Mouse (Mus musculus): ENCODE data around the gene Hsf2bp. TPM values are rescaled to one million over a fixed set of nuclear protein-coding genes. Genes with fewer than 3 reads are reported as not detected.
A peak's percentile ranks its signal among the peaks of the same experiment; 100 is the strongest.

Gene Hsf2bp
- total RNA-seq, 4 experiments from 2014 or later, result 0.94 to 1.9 (median 1.1) TPM

DNA sequence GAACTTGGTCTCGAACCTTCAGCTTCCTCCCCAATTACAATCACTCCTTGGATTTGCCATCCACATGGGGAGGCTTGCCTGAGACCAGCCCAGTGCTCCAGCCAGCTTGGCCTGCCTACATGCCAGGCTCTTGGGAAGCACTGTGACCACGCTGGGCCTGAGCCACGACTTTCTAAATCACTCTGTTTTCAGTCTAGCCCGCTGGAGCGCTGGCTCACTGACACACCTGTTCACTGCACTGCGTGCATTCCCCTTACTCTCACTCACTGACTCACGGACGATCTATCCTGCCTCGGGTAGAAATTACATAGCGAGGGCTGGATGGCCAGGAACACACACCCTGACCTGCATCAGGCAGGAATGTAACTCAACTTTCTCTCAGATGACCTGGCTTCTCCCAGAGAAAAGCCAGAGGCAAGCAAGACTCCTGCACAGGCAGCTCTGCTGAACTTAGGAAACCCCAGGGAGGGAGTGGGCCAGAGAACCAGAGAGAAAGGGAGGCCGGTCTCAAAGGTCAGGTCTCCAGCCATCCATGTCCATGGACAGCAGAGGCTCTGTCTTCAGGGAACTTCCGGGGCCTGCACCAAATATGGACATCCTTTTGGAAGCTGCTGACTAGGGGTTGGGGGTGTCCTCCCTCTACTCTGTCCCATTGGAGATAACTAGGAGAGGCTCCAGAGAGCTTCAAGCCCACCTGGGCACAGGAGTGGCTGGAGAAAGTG lies 97.4 kb downstream of the Hsf2bp start:
- no peak for DNase-seq (ENCODE audit: low spot score in 2 of 2)

DNA sequence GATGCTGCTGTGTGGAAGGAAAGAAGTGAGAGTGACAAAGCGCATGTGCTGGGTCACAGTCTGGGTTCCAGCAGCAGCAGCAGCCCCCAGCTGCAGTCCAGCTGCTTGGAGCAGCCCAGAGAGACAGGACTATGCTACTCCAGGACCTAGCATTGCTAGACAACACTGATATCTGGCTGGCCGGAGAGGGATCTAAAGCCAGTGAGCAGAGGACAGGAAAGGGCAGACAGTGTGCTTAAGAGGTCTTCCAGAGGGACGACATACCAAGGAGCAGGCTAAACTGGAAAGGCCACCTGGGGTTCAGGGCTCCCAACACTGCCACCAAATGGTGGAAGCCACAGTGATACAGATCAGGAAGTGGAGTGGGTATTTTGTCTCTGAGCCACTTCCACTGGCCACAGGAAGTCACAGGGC lies 99.0 kb downstream of the Hsf2bp start:
- DNase-seq (ENCODE audit: low spot score in 2 of 2), result no peak

DNA sequence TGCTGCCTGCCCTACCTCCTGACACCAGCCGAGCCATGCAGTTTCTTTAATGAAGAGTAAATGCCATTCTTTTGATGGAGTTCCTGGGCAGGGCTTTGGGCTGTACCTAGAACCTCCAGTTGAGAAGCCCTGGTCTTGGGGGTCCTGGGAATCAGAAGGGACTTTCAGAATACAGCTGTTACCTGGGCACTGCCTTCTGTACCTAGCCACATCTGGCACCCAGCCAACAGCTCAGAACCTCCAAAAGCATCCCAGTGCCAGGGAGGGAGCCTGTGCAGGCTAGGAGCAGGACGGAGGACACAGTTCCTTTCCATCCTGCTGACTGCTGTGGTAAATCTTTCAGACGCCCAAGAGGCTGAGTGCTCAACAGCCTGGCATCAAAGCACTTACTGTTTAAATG lies 100.3 kb downstream of the Hsf2bp start:
- DNase-seq (ENCODE audit: low spot score in 2 of 2), result no peak

DNA sequence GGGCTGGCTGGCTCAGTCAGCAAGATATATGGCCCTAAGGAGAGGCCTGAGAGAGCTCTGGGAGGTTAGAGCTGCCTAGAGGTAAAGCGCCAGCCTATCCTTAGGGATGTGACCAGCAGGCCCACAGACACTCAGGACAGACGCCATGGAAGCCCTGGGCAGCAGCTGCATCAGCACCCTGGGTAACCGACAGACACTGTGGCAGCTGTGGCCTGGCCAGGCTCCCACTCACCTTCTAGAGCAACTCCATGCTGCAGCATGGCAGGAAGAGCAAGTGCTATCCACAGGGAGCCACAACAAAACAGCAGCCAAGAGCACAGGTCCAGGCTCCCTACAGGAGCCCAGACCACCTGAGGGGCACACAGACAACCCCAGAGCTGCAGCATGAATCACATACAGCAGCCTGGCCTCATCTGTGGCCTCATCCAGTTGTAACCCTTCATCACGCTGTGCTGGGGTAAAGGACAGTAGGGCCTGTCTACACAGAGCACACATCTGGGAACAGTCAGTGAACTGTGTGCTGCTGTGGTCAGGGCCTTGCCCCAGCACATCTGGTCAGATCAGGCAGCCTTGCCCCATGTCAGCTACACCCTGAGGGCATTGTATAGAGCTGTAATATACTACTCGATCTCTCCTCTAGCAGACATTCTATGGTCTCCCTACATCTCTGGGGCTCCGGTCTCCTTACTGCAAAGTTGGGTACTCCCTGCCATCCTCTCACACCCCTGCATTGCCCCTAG lies 100.9 kb downstream of the Hsf2bp start:
- no peak for DNase-seq (ENCODE audit: low spot score in 2 of 2)

DNA sequence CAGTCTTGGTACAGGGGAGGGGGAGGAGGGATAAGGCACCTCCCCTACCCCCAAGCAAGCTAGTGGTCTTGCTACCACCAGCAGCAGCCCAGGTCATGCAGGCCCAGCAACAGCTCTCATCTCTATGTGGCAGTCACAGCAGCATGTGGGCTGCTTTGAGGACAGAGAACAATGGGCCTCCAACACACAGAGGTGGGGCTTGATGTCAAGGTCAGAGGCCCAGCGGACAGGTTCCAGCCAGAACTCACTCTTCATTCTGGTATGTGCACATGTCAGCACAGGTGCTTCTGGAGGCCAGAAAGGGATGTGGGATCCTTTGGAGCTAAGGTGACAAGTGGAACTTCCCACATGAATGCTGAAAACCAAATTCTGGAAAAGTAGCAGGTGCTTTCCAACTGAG lies 102.2 kb downstream of the Hsf2bp start:
- DNase-seq (ENCODE audit: low spot score in 2 of 2), result no peak

DNA sequence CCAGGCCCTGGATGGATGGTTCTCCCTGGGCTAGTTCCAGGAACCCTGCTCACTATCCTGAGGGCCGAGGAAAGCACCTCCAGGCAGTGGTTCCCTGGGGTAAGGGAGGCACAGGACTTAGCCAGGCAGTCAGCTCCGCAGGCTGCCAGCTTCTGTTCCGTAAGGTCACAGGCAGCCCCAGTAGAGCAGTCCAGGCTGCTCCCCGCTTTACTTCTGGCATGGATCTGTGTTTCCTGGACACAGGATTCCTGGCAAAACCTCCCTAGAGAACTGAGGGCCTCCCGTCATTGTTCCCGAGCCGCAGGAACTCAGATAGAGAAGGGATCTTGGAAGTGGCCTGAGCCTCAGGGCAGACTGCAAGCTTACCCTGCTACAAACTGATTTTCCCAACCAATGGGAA lies 104.7 kb downstream of the Hsf2bp start:
- DNase-seq (ENCODE audit: low spot score in 2 of 2), result no peak

DNA sequence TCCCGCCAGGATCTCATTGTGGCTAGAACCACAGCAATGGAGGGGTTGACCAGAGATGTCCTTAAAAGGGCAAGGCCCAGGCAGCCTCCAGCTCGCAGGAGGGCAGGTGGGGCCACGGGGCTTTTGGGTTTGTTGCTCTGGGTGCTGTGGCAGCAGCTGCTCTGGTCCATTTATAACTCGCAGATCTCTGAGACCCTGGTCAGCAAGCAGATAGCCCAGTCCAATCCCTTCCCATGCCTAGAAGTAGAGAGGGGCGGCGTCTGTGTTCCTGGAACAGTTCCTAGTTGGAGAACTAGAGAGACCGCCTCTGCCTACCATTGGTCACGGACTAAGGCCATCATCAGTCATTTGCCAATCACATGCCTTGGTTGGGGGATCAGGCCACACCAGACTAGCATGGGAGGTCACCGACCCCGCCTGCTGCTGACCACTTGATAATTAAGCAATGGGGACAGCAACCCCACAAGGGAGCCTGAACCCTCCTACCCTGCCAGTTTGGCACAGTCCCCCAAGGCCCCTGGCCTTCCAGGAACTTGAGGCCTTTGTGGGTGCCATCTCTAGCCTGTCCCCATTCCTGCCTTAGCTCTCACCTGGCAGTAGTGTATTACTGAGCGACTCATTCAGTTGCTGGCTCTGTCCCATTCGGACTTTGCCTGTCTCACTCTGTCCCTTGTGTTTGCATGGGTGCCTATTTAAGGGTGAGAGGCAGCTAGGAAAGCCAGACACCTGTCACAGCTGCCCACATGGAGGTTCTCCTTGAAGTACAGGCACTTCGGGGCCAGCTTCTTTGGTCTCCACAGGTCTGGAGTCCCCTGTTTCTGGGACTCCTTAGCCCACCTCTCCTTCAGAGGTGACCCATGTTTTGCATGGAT lies 106.1 kb downstream of the Hsf2bp start:
- no peak for DNase-seq (ENCODE audit: low spot score in 2 of 2)

DNA sequence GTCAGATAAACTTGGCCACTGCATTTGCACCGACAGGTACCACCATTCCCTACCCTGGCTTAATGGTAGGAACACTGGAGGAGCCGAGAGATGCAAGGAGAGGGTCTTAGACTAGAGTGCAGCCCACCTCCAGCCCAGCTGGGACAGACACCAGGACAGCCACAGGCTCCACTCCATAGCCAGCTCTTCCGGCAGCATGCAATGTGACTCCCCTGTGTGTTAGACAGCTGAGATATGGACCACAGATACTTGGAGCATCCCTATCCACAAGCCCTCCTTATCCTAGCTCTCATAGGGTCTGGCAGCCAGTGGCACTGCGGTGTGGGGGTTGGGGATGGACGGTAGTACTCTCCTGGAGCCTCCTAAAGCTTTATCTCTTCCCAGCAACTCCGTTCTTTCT lies 107.1 kb downstream of the Hsf2bp start:
- no peak for DNase-seq (ENCODE audit: low spot score in 2 of 2)

DNA sequence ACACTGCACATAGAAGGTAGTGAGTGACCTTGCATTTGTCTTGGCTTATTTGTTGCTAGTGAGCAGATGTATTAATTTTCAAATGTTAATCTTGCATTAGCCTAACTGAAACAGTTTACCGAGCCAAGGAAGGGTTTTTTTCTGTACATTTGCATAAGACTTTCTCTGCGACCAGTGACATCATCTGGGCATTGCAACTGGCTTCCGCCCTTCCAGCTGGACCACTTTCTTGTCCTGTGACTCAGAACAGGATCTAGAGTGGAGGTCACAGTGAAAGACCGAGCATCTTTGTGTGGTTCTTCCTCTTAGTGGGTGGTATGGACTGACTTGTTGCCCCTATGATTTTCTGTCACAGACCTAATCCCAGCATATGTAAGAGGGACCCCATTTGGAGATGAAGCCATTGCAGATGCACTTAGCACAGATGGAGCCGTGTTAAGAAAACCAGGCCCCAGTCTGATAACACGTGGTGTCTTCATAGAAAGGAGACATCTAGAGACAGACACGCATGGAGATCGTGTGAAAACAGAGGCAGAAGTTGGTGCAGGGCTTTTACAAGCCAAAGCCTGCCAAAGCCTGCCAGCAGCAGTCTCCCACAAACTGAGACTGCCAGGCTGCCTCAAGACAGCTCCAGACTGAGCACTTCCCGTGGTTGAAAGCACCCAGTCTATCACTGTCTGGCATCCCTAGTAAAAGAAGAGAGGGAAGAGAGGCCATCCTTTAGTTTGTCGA lies 108.1 kb downstream of the Hsf2bp start:
- peak in 1 of 2 experiments; percentile 20 for DNase-seq (ENCODE audit: low spot score in 2 of 2)

DNA sequence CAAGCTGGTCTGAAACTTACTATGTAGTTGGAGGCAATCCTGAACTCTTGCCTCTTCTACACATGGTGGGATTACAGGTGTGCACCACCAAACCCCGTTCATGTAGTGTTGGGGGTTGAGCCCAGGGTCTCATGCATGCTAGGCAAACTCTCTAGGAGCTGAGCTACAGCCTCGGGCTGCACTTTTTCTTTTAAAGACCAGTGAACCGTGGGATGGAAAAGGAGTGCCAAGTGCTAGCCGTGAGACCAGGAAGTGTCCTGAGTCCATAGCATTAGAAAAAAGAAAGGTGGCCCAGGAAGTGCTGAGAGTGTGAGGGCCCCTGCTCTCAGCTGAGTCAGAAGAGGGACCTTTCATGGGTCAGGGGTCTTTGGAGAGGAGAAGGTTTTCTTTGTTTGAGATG lies 111.9 kb downstream of the Hsf2bp start:
- DNase-seq (ENCODE audit: low spot score in 2 of 2), result no peak

DNA sequence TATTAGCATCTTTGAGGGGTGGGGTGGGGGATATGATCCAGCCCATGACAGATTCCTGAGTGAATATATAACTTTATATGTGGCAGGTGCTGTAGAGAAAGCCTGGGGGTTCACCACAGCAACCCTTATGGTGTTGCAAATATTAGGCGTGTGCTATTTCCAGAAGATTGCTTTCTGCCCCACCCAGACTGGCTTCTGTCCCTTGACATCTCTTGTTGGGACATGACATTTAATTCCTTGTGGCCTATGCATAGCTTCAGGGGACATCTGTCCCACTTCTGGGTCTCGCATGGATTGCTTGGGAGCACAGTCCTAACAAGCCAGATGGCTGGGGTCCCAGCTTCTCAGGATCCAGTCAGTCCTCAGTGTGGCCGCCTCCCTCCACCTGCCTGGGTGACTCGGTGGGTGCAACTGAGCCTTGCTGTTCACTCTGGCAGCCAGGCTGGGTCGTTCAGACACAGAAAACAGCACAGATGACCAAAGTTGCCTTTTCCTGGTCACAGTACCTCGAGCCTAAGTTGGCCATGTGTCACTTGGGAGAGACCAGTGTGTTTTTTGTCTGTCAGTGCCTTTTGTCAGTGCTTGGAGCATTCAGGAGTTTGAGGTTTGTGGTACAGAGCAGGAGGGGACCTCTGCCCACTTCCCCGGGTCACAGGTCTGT lies 112.7 kb downstream of the Hsf2bp start:
- no peak for DNase-seq (ENCODE audit: low spot score in 2 of 2)

DNA sequence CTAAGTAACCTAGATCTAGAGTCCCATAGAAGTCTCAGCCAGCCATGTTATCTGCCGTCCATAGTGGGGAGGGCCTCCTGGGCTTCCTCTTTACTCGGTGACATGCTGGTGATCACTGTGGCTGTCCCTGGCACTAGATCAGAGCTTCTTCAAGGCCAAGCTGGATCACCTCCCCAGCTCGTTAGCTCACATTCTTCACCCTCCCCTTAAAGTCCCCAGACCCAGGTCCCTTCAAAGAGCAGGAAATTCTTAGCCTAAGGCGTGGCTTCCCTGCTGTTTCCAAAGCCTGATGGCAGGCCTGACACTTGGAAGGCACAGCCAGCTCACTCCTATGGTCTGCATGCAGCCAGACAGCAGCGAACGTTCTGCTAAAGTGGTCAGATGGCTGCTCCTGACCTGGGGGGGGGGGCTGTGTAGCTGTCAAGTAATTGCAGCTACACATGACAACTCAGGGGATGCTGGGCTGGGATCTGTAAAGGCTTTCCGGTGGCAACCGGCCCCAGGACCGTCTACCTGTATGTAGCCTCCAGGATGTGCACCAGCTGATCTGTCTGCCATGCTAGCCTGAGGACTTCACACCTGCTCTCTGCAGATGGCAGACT lies 115.5 kb downstream of the Hsf2bp start:
- no peak for DNase-seq (ENCODE audit: low spot score in 2 of 2)

DNA sequence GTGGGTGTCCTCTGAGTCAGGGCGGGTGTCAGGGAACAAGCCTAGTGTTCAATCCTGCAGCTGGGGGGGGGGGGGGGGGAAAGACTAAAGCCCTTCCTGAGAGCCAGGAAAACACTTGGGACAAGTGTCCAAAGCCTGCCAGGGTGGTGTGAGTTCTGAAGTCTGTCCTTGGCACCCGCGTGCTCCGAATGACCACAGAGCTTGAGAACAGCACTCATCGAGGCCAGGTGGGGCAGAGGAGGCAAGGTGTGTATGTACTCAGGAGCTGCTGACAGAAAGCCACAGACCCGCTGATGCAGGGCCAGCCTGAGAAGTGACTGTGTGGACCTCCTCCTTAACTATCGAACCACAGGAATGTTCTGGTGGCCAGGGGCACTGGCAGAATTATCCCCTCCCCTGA lies 116.5 kb downstream of the Hsf2bp start:
- no peak for DNase-seq (ENCODE audit: low spot score in 2 of 2)

DNA sequence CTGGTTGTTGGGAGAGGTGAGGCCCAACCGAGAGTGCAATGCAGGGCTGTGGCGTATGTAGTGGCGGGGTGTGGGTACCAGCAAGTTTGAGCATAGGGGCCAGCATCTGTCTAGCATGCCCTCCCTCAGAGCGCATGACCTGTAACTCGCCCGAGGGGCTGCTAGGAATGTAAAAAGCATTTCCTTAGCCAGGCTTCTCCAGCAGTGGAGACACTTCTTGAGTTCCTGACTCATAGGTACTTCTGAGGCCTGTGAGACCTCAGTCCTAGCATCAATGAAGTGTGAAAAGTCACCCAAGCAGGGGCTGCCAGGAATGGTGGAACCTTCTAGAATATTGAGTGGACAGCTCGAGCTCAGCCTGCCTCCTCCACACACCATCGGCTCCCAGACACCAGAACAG lies 117.8 kb downstream of the Hsf2bp start:
- no peak for DNase-seq (ENCODE audit: low spot score in 2 of 2)

DNA sequence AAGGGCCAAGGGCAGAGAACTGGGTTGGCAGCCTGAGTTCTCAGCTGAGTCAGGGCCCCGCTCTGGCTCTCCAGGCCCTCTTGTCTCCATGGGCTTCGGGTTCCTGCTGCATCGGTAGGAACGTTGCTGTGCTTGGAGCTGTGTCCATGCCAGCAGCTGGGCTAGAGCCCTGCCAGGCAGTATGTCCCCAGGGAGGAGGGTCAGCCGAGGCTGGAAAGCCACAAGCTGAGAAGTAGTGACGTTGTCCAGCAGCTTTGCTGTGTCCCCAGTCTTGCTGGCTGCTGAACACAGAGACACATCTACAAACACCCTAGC lies 119.7 kb downstream of the Hsf2bp start:
- no peak for DNase-seq (ENCODE audit: low spot score in 2 of 2)

DNA sequence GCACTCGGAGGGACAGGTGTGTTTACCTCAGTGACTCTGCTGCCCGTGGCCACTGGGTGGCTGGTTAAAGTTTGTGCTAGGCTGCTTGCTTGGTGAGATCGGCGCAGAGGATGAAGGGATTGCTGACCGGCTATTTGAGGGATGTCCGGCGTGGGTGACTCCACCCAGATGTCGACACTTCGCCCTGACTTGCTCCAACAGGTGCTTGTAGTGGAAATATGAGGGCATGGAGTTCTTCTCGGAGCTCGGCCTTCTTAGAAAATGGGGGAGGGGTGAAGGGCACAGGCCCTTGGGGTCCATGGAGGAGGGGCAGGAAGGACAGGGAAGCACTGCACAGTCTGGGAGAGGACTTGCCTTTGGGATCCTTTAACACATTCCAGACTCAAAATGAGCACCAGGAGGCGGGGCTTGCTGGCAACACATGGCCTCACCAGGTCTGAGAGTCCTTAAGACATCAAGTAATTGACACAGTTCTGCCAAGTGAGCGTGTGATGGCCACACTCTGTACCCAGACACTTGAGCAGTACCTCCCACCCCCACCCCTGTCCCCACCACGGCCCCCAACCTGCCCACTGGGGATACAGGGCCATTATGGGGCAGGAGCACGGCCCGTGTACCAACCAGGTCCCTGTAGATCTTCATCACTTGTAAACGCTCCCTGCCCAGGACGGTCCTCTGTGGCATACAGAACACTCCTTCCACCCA lies 120.2 kb downstream of the Hsf2bp start:
- DNase-seq (ENCODE audit: low spot score in 2 of 2), result no peak

DNA sequence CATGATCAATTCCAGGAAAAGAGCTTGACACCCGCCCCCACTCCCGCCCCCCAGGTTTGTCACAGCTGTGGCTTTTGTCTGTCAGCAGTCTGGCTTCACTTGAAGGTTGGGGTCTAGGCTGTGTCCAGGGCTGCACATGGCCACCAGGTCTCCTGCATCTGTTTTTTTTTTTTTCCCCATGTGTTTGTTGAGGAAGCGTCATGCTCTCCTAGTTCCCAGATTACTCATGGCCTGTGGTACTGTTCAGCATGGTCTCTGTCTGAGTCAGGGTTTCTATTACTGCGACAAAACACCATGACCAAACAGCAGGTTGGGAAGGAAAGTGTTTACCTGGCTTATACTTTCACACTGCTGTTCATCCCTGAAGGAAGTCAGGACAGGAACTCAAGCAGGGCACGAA lies 121.8 kb downstream of the Hsf2bp start:
- DNase-seq (ENCODE audit: low spot score in 2 of 2), result no peak

DNA sequence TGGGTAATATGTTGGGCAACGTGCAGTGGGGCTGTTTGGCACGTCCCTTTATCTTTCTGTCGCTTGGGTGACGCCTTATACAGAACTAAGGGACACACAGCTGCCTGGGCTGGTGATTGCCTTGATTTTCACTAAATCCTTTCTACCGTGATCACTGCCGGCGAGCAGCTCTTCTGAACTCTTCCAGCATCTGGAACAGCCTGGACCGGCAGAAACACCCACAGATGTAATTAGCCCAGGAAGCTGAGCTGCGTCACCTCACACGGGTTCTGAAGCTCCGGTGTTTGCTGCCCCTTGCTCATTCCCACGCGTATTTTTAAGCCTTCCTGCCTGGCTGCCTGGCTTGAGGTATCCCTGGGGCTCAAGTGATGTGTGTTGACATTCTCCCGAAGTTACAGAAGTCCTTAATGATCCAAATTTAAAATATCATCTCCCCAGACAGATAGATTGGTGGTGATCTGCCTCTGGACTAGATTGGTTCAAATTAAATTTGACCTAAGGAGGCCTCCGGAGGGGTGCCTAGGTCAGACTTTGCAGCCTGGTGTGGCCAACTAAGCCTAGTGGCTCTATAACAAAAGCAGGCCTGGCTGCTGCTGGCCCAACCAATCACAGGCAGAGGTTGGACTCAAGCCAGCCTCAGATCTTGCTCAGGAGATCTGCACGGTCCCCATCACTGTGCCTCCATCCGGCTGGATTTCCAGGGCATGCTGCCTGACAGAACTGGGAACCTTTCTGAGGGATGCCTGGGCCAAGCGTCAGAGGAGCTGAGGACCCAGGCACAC lies 123.1 kb downstream of the Hsf2bp start:
- no peak for DNase-seq (ENCODE audit: low spot score in 2 of 2)

DNA sequence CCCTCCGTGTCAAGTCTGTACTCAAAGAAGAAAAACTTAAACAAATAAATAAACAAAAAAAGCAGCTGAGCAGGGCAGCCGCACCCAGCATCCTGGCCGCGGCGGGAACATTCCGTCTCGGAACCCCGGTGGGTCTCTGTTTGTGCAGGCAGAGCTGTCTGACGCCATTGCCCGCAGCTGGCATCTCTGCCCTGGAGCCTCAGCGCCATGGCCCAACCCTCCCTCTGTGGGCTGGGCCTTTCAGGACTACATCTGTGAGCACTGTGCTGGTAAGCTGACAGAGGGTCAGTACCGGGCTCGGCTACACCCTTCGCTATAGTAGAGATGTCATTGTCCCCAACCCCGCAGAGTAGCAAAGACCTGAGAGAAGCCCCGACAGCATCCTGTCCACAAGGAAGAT lies 123.8 kb downstream of the Hsf2bp start:
- no peak for DNase-seq (ENCODE audit: low spot score in 2 of 2)

Measured in left cerebral cortex, adult 8-10 months (tissue).